Mouse (Mus musculus) cortical plate, adult 2 months (tissue): ENCODE results near the gene Syt13.

Source experiments
- CTCF ChIP-seq: fragments of 200-500 bp; IDR thresholded peaks from 2 replicates; pipeline ENCODE4 v1.5.1; 2011; ENCODE audit warnings: mild to moderate bottlenecking, control low read depth, low read length; ENCODE audit not compliant: insufficient read depth; ENCODE audit errors: extremely low read depth
- POLR2A ChIP-seq: fragments of 200-500 bp; IDR thresholded peaks from 2 replicates; pipeline ENCODE4 v1.6.1; 2011; ENCODE audit warnings: mild to moderate bottlenecking, low read length, control low read depth; ENCODE audit not compliant: insufficient read depth; ENCODE audit errors: extremely low read depth

GRCm38 (mm10) chr2:92938063-92938462 lies 23.2 kb downstream of the Syt13 start:
- TF ChIP-seq POLR2A (no peak), CTCF (no peak)
